Mouse (Mus musculus): ENCODE measurements at regions not wholly inside any gene's neighbourhood (a gene's known extent, or its start where the extent isn't known, plus 50 kb on each side); places are given as distances from the start of the nearest gene placed in this dataset.

DNA sequence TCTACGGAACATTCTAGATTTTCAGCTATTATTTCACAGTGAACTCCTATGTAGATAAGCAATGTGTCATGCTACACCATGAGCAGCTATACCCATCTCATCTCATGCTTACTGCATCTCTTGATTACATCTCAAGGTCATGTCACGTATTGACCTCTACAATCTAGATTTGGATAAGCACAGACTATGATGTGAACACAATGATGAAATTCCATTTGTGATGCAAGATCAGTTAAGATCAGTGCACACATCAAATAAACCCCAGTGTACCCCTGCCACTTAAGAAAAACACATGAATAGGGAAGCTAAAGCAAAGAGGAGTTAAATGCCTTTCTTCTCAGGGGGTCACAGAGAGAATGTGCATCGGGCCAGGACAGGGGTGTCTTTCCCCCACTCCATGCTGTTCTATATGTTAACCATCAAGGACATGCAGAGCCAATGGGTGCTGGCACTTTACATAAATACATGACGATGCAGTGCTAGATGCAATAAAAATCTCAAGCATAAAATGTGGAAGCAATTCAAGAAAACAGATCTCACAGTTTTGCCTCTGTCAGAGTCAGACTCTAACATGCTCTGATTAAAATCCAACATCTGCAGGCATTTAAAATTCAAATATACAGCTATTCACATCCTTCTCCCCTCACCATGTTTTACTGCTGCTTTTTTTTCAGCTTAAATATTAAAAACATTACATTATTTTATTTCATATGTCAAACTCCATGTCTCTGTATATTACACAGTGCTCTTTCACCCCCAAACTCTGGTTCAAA, 157.1 kb upstream of the Gm15217 start:
- no peak for DNase-seq (ENCODE audit: low read depth)

DNA sequence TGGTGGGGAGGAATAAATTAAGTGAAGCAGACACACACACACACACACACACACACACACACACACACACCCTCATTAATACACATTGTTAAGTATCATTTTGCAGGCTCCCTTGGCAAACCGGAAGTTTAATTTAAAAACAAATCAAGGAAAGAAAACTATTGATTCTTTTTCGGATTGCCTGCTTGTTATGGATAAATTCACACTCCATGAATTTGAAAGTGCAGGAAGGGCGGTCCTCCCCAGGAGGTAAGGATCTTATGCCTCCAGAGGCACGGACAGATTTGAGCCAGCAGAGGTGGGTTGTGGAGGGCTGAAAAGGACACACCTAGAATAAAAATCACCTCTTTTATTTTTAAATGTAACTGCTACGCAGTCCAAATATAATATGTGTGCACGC, 156.2 kb upstream of the Gm15217 start:
- no peak for DNase-seq (ENCODE audit: low read depth)

DNA sequence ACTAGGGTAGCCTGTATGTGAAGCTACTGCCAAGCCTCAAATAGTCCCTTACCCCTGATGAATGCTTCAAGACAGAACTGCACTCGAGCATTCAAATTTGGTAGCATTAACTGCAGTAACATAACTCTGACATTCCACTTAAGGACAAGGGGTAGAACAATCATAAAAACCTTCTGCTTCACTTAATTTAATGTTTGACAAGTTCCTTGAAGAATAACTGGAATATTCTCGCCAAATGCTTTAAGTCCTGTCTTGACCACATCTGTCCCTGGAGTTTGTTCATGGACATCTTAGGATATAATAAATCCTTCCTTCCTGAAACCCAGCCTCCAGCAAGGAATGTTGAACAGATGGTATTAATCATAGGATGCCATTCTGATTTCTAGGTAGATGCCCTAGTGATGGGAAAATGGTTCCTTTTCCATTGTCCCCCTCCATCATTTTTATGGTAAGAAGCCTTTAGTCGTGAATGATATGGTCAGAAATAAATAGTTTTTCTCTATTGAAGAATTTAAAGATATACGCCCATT, 154.7 kb upstream of the Gm15217 start:
- no peak for DNase-seq (ENCODE audit: low read depth)

DNA sequence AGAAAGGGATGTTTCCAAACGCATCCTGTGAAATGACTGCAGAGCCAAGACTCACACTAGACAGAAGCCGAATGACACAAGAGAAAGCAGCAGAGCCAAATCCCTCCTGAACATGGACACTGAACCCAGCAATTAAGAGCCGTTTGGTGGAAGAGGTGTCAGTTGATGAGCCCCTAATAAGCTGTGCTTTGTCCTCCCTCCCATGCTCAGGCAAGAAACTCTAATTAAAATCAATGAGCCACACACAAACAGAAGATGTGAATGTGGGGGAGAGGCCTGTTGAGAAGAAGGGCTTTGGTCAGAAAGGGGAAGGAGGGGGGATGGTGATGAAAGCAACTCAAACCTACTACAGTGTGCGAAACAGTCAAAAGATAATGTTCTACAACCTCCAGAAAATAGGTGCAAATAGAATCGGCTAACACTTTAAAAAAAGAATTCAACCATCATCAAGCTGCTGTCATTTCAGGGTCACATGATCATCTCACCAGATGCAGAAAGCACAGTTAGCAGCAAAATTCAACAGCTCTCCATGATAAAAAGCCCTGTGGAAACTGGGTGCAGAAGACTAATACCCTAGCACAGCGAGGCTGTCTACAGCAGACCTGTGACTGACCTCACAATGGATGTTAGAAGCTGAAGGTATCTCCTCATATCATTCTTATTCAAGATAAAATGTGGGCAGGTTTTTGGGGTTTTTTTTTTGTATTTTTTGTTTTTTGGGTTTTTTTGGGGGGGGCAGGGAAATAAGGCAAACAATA, 153.2 kb upstream of the Gm15217 start:
- DNase-seq (ENCODE audit: low read depth) = no peak

DNA sequence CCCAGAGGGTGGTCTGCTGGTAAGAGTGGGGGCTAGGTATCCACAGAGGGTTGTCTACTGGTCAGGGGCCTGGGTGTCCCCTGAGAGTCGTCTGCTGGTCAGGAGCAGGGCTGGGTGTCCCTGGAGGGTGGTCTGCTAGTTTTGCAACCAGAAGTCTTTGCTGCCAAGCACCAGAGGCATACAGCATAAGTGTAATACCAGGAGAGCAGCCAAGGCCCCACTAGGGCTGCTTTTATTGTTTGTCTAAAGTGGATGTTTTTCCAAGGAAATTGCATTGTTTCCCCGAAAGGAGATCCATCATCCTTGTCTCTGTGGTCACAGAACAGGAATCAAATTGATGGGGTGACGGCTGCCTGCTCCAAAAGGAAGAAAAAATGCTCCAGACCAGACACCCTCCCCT, 145.2 kb upstream of the Gm15217 start:
- DNase-seq (ENCODE audit: low read depth) = no peak

DNA sequence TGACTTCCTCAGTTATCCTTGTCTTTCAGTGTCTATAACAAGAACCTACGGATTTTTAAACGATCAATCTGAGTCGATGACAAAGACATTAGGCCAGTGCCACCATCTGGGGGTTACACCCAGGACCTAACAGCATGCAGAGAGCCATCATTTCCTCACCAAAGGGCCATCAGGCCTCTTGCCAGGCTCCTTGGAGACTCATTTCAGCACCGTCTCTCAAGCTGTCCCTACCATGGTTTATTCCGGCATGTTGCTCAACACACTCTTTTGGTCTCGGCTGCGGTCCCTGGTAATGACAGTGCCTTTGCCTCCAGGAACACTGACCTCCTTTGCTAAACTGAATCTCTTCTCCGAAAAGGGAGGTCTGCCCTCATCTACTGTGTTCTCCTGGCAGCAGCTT, 144.4 kb upstream of the Gm15217 start:
- no peak for DNase-seq (ENCODE audit: low read depth)

DNA sequence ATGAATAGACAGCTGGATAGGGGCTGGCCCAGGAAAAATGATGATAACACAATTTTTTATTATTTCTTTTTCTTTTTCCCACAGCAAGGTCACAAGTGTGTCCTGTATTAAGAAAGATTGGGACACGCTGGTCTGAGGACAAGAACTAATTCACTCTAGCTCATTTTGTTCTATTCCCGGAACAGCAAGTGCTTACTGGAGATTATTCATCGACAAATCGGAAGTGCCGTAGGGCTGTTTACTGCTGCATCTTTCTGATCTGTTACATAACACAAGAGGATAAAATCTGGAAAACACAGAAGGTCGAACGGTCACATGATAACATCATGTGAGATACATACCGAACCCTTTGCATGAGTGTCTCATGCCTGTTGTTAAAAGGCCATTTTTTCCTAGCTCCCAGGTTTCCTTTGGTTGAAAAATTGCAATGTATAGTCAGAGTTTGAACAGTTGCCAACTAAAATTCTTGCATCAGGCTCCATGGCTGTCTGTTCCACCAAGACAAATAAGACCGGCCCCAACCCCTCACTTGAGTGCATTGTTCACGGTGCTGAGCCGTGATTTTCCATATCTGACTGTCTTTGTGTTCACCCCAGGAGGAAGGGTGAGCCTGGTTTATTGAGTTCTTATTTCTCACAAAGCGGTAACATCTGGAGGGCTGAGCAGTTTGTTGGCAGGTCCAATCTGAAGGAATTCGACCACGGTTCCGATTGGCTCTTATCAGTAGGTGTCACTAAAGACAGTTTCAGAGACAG, 139.0 kb upstream of the Gm15217 start:
- DNase-seq (ENCODE audit: low read depth) = no peak

DNA sequence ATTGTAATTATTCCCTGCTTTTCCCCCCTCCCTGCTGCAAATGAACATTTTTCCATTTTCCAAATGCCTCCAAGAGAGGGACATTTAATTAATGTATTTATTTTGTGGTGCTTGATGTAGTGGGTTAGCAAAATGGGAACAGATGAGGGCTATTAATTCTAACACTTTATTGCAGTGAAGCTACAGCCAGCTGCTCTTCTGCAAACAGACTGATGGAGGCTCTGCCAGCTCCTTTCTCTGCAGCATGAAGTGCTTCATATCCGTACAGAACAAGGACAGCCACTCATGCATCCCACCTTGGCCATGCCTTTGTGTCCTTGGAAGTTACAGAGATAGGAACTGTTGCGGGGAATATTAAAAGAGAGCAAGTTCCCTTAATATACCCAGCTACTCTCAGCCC, 138.3 kb upstream of the Gm15217 start:
- no peak for DNase-seq (ENCODE audit: low read depth)

DNA sequence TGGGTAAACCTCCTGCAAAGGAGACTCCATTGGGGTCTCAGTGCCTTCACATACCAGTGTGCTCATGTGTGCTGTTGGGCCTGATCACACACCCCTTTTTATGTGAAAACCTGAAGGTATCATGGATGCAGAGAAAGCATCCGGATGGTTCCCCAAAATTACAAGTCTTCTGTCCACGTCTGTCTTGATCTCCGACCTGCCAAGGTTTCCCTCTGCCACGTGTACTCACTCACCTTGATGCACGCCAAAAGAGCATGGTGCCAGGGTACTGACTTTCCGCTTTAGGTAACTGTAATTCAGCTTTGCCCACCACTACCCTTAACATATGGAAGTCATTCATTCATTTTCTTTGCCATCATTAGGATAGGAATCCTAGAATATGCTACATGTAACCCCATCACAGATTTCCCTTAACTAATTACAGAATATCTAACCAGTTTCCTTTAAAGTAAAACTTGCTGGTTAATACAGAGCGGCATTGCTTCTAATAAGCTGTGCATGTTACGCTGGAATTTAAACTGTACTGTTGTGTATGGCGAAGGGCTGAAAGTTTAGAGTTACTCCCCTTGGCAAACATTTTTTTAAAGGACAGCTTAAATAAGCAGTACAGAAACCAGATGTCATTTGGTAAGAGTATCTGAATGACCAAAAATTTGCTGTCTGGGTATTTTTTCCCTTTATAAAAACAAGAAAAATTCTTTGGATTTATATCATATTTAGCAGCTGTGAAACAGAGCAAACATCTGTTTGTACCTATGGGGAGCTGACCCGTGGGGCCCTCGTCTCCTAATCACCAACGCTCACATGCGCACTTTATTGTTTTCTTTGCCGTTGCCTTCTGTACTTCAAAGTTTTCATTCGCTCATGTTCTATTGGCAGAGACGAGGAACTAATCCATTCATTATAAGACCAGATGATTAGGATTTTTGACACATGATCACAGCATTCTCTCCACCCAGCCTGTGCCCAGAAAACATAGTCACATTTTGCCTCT, 131.4 kb upstream of the Gm15217 start:
- no peak for DNase-seq (ENCODE audit: low read depth)

DNA sequence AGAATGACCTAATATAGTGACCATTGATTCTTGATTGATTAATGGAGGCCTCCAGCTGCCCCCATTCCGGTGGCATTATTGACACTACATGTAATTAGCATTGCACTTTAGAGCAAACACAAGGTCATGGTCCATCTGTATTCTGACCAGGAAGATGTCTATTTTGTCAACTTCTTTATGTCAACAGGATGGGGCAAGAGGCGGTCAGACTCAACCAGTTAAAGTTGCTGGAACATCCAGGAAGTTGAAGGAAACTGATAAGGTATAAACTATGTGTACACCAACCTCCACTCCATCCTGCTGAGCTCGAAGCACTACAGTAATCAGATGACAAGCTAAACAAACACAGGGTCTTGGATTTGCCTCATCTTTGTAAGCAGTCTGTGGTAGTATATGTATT, 130.1 kb upstream of the Gm15217 start:
- no peak for DNase-seq (ENCODE audit: low read depth)

DNA sequence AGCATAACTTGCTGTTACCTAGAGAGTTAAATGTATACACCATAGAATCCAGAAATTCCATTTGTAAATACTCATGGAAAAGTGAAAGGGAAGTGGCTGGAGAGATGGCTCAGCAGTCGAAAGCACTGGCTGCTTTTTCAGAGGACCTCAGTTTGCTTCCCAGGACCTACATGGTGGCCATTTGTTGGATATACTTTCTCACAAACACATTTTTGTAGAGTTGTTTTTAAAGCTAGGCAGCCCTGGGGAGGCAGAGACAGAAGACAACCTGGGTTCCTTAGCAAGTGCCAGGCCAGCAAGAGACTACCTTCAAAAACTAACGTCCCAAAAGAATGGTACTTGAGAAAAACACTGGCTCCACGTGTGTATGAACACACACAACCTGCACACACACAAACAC, 124.0 kb upstream of the Gm15217 start:
- no peak for DNase-seq (ENCODE audit: low read depth)

DNA sequence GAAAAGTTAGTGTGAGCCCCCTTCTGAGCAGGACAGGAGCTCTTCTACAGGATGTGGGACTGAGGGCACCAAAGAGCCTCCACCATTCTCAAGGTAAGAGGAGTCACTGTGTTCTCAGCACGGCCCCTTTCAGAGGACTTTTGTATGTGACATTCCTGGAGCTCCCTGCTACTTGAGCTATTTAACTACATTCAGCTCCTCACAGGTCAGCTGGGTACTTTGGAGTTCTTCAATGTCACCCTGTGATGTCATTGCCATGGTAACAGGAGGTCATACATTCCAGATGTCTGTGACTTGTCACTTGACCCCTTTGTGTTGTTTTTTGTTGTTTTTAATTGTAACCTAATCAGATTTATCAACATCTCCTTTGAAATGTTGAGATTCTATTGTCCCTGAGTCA, 122.9 kb upstream of the Gm15217 start:
- DNase-seq (ENCODE audit: low read depth) = no peak

DNA sequence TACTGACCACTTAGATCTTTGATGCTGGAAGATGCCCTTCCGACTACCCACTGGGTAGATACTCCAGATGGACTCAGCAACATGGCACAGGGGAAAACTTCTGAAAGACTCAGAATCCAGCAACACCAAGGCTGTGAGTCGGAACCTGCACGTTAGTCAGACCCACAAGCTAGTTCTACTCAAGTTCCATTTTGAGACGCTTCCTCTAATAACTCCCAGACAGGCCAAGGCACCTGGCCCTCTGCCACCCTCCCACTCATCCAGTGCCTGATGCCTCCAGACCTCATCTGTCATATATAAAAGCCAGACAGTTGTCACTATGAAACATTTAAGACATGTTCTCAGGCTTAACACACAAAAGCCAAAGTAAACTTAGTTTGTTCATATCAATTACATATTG, 121.9 kb upstream of the Gm15217 start:
- DNase-seq (ENCODE audit: low read depth) = no peak

DNA sequence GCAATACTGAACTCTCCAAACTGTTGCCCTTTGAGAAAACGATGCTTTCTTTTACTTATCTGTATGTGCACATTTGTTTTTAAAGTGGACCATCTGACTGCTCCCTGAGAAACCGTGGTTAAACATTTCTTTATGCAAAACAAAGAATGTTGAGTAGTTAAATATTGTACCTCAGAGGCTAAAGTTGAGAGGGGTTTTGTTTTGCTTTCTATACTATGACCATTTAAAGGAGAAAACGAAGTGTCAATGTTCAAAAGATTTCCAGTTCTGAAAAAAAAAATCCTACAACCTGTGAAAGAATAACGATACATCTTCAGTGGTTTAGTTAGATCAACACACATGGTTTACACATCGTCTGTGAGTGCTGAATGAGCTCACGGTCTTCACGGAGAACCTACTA, 120.7 kb upstream of the Gm15217 start:
- no peak for DNase-seq (ENCODE audit: low read depth)

DNA sequence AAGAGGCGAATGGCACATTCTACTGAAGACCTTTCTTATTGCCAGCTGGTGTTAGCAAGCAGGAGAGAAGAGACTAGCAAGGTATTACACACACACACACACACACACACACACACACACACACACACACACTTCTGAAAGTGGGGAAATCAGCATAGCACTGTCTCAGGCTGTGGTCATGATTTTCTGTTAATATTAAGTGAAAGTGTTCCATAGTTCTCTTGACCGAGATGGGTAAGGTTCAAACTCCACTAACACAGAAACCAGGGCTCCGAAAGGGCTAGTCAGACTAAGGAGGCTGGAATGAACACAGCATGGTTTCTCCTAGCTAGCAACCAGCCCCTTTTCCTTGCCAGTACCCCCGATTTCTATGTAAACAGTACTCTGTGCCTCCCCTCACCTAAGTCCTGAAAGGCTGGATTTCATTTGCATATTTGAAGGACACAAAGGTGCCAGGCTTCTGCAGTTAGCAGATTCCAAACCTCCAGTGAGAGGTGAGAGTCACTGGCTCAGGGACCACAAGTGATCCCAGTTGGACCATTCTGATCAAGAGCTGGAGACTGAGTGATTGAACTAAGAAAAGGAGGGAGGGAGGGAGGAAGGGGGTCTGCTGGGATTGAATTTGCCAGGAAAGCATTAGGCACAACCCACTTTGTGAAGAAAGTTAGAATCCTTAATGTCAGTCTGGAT, 118.8 kb upstream of the Gm15217 start:
- DNase-seq (ENCODE audit: low read depth) = no peak

DNA sequence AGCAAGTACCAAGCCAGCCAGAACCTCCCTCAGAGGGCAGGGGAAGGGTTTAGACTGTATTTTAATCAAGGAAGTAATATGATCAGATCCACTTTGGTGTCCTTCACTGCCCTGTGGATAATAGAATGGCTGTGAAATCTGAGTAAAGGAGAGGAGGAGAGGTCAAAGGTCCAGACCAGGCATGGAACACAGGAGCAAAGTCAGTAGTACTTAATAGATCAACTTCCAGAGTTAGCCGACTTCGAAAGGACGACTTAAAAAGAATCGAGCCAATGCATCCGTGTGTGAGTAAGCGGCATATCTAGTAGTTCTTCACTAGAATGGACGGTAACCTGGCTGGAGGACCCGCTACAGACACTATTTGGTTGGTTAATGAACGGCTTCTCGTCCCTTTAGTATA, 103.8 kb upstream of the Gm15217 start:
- DNase-seq (ENCODE audit: low read depth) = no peak

DNA sequence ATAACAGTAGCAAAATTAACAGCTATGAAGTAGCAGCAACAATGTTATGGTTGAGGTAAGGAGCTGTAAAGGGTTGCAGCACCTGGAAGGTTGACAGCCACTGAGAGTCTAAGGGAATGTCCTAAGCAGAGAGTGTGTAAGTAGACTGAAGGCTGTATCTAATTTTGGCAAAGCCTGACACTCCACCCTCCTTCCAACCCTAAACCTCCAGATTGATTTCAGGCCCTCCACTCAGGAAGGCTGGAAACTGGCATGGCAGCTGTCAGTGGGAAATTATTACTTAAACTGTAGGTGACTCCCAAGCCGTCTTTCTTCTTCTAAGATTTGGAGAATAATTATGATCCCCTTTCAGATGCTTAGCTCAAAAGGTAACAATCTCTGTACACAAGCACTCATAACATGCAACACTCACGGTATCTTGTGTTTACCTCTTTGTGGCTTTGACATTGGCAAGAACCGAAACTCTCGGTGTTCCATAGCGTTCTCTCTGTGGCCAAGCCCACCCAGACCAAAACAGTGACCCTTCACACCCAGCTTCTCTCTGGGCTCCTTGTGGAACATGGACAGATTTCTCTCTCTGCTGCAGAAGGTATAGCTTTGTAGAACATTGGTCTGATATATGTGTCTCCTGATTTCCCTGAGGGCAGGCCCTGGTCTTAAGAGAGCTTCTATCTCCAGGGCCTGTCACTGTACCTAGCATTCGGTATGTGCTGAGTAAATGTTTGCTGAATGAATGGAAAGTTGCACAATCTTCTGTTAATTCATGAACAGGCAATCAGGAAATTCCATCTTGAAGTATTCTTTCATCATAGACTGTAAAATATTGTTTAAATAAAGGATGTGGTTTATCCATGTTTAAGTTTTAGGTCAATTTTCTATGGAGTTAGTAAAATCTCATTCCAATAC, 102.0 kb upstream of the Gm15217 start:
- DNase-seq (ENCODE audit: low read depth) = no peak

DNA sequence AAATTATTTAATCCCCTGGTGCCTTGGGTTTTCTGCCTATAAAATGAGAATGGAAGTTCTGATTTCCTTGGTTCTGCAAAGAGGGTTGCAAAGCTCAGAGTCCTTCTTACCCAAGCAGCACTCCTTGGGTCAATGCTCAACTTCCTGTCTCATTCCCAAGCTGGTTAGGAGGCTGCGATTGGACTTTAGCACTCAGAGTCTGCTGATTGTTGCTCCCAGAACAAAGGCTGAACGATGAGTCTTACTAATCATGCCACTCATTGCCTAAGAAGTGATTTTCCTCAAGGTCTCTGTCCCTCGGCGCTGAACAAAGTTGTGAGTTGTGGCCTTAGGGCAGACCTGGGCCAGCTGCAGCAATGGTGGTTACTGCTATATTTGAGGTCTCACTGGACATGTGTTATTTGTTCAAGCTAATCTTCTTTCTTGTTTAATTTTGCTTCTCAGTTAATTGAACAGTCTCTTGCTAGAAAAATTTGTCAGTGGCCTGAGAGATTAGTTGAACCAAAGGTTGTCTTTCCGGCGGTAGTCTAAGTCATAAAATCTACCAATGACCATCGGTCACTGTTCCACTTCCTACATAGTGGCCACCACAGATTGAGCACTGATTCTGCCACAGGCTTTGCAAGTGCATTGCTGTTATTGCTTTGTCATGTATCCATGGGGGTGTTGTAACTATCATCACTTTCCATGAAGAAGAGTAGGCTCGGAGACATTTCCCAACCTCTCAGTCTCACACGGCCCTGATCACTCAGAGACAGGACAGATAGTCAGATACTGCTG, 101.2 kb upstream of the Gm15217 start:
- DNase-seq (ENCODE audit: low read depth) = no peak

DNA sequence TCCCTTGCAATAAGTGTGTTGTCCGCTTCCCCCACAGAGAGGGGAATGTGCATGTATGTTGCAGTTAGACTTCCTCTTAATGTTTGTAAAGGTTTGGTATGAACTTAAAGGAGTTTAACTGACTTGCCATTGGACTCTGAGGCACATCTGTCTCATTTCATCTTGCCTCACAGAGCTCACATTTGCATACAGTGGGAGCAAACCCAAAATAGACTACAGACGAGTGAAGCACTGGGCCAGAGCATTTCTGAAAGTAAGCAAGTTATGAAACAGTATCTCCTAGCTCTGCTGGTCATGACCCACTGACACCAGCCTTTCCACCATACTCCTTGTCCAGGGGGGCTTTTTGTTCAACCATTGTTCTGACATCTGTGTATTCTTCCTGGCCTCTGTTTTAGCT, 86.8 kb upstream of the Gm15217 start:
- DNase-seq (ENCODE audit: low read depth) = no peak
